Mouse (Mus musculus) stomach, embryonic 14.5 days (tissue): ENCODE data around the gene Dmac1. TPM values are rescaled to one million over a fixed set of nuclear protein-coding genes. Genes with fewer than 3 reads are reported as not detected.

Experiments used
- ATAC-seq: fragments of 200-750 bp; cut with Nextera tagmentation; 2 replicates; pipeline ENCODE4 v1.8.0; 2017; ENCODE audit warnings: low read depth, moderate TSS enrichment; ENCODE audit not compliant: insufficient number of reproducible peaks, insufficient read depth, low FRiP score
- H3K27ac ChIP-seq: fragments of 300-500 bp; sonication (generic); 2 replicates; pipeline ENCODE4 v1.5.1; 2014; ENCODE audit warnings: mild to moderate bottlenecking, low read length, moderate library complexity, mixed read lengths
- H3K27me3 ChIP-seq: fragments of 300-500 bp; sonication (generic); 2 replicates; pipeline ENCODE4 v1.6.1; 2014; ENCODE audit warnings: low read length, control low read depth, mixed read lengths; ENCODE audit not compliant: control insufficient read depth, insufficient read depth
- H3K36me3 ChIP-seq: fragments of 300-500 bp; sonication (generic); 2 replicates; pipeline ENCODE4 v1.6.1; 2014; ENCODE audit warnings: mild to moderate bottlenecking, control low read depth, low read length, moderate library complexity, mixed read lengths; ENCODE audit not compliant: control insufficient read depth, insufficient read depth
- H3K4me1 ChIP-seq: fragments of 300-500 bp; sonication (generic); 2 replicates; pipeline ENCODE4 v1.6.1; 2014; ENCODE audit warnings: low read length, control low read depth, mixed read lengths; ENCODE audit not compliant: control insufficient read depth, insufficient read depth
- H3K4me2 ChIP-seq: fragments of 300-500 bp; sonication (generic); replicated peaks from 2 replicates; pipeline ENCODE4 v1.6.1; 2014; ENCODE audit warnings: low read depth, low read length, control low read depth
- H3K4me3 ChIP-seq: fragments of 300-500 bp; sonication (generic); 2 replicates; pipeline ENCODE4 v1.5.1; 2014; ENCODE audit warnings: low read depth, low read length, control low read depth
- H3K9ac ChIP-seq: fragments of 300-500 bp; sonication (generic); replicated peaks from 2 replicates; pipeline ENCODE4 v1.6.1; 2014; ENCODE audit warnings: low read depth, mild to moderate bottlenecking, control low read depth, low read length, moderate library complexity, mixed read lengths
- H3K9me3 ChIP-seq: fragments of 300-500 bp; sonication (generic); 2 replicates; pipeline ENCODE4 v1.6.1; 2016; ENCODE audit warnings: low read depth, low read length, control low read depth; ENCODE audit not compliant: control insufficient read depth
- WGBS: fragments of 180-500 bp; shearing (Covaris S2); extraction: QIAGEN DNeasy Blood & Tissue Kit; methylation state at CpG from one replicate; pipeline ENCODE4 v1.1.7; 2014; 5-methylcytosine and 5-hydroxymethylcytosine counted together
- polyA plus RNA-seq: library from polyadenylated mRNA; unstranded; fragments of >200 nt; fragmentation: Nextera tagmentation; extraction: Ambion mirVana; gene quantifications from 2 replicates; pipeline ENCODE4 v1.2.1, GENCODE M21; 2014

Gene Dmac1
- polyA plus RNA-seq, 1 experiment from 2014 or later: 137 TPM

DNA sequence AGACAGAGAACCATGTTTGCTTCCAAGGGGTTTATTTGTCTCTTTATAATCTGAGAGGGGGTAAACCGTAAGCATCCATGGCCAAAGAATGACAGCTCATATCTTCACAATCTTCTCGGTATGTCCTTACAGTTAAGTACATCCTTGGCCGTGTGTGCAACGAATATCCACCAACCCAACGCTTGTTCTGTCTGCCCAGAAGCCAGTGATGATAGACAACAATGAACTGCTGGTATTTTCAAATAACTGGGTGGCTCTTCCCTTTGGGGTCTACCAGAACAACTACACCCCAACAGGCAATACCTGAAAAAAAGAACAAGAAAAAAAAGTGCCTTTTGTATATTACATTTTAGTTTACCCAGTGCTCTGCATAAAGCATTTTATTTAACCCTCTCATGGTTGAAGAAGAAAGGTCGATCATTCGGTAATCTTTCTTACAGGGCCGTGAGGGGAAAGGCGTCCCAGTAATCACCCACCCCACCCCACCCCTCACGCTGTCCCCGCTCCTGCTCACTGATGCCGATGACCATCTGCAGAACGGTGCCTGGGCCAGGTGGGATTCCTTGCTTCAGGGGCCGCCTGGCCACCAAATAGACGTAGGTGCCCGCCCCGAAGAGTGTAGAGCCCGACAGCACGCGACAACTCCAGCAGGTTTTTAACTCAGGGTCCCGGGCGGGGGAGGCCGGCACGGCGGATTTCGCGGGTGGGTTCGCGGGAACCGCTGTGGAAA is 473 bp downstream of the Dmac1 start:
- H3K4me3 ChIP-seq: peak overlapping the region; percentile 79
- peak overlapping the region; percentile 76 for H3K4me2 ChIP-seq
- no peaks in the 10 kb centered on the region for H3K27me3 ChIP-seq
- H3K27ac ChIP-seq: no peak overlapping the region
- no peaks in the 10 kb centered on the region for H3K4me1 ChIP-seq
- no peaks in the 10 kb centered on the region for H3K9me3 ChIP-seq
- H3K9ac ChIP-seq: peak overlapping the region; percentile 71
- peak; percentile 84 for ATAC-seq
- peaks cover 3% of the 10 kb centered on the region; the same call in 1 of the 2 replicates for H3K36me3 ChIP-seq
- WGBS: 8% methylated on average over 30 of the region's 30 CpGs

DNA sequence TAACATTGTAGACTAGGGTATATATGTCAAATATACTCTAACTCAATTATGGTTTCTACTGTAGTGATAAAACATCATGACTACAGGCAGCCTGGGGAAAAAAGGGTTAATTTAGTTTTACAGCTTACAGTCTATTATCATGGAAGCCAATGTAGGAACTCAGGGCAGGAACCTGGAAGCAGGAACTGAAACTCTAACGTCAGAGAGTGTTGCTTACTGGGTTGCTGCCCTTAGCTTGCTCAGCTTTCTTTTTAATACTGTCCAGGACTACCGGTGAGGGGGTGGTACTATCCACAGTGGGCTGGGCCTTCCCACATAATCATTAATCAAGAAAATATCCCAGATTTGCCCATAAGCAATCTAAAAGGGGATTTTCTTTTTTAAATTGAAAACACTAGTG is 2.4 kb downstream of the Dmac1 start:
- whole genome bisulfite sequencing: 85% methylated on average over 2 of the region's 2 CpGs
- Histone ChIP-seq H3K9me3 (no peaks in the 10 kb centered on the region), H3K4me2 (no peak overlapping the region), H3K9ac (no peak overlapping the region), H3K4me1 (no peaks in the 10 kb centered on the region), H3K36me3 (peaks cover 3% of the 10 kb centered on the region; the same call in 1 of the 2 replicates), H3K27ac (no peak overlapping the region), H3K27me3 (no peaks in the 10 kb centered on the region), H3K4me3 (no peak overlapping the region)
- no peak for ATAC-seq

- H3K4me1 ChIP-seq: no peaks in the 10 kb centered on the region
- no peak overlapping the region for H3K4me2 ChIP-seq
- no peak for ATAC-seq
- H3K27ac ChIP-seq: no peak overlapping the region
- no peak overlapping the region for H3K4me3 ChIP-seq
- H3K9ac ChIP-seq: no peak overlapping the region
- 74% methylated on average over 2 of the region's 2 CpGs for WGBS
- no peaks in the 10 kb centered on the region for H3K27me3 ChIP-seq
- no peaks in the 10 kb centered on the region for H3K9me3 ChIP-seq
- H3K36me3 ChIP-seq: no peaks in the 10 kb centered on the region
These were observed 10.2 kb downstream of the Dmac1 start for GRCm38 (mm10) chr4:75267866-75268265.

DNA sequence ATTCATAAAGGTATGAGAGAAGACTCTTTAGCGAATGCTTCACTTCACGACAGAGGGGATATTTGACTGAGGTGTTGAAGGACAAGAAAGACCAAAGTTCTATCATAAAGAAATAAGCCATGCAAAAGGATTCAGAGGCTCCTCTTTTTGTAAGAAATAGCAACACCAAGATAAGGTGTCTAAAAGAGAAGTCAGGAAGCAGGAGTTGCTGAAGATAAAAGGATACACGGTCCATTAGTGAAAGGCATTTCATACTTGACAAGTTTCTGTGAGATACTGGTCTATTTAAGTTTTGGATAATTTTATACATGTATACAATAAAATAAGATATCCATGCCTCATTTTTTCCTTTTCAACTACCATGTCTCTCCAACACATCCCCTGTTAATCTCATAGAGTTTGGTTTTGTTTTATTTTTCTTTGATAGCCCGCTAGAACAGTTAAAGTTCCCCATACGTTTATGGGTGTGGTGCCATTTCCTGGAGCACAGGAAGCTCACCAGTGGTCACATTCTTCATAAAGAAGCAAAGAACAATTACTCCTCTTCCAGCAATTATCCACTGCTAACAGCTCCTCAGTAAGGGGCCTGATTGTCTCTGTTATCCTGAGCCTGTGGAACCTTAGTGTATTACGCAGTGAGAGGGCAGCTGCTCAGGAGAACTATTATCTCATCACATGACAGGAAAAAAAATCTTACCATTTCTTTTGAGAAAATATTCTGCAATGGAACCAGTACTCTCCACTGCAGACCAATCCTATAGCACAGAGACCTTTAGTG is 11.1 kb downstream of the Dmac1 start:
- H3K27me3 ChIP-seq: no peaks in the 10 kb centered on the region
- no peaks in the 10 kb centered on the region for H3K9me3 ChIP-seq
- no peaks in the 10 kb centered on the region for H3K4me1 ChIP-seq
- WGBS: 77% methylated on average over 6 of the region's 6 CpGs
- no peak overlapping the region for H3K9ac ChIP-seq
- ATAC-seq: no peak
- no peaks in the 10 kb centered on the region for H3K36me3 ChIP-seq
- H3K4me2 ChIP-seq: no peak overlapping the region
- no peak overlapping the region for H3K27ac ChIP-seq
- no peak overlapping the region for H3K4me3 ChIP-seq

- no peak for ATAC-seq
- H3K9me3 ChIP-seq: no peaks in the 10 kb centered on the region
- no peak overlapping the region for H3K4me2 ChIP-seq
- WGBS: 90% methylated on average over 2 of the region's 2 CpGs
- no peak overlapping the region for H3K4me3 ChIP-seq
- no peaks in the 10 kb centered on the region for H3K27me3 ChIP-seq
- H3K4me1 ChIP-seq: no peaks in the 10 kb centered on the region
- H3K27ac ChIP-seq: no peak overlapping the region
- H3K36me3 ChIP-seq: no peaks in the 10 kb centered on the region
- H3K9ac ChIP-seq: no peak overlapping the region
These were observed 13.9 kb downstream of the Dmac1 start for GRCm38 (mm10) chr4:75264219-75264618.

GRCm38 (mm10) chr4:75263556-75264129 is 14.5 kb downstream of the Dmac1 start:
- Histone ChIP-seq H3K36me3 (no peaks in the 10 kb centered on the region), H3K4me2 (no peak overlapping the region), H3K27ac (no peak overlapping the region), H3K9me3 (no peaks in the 10 kb centered on the region), H3K9ac (no peak overlapping the region), H3K4me3 (no peak overlapping the region), H3K4me1 (no peaks in the 10 kb centered on the region), H3K27me3 (no peaks in the 10 kb centered on the region)
- ATAC-seq: no peak
- WGBS: 96% methylated on average over 3 of the region's 3 CpGs

- Histone ChIP-seq H3K4me2 (no peak overlapping the region), H3K9ac (no peak overlapping the region), H3K9me3 (no peaks in the 10 kb centered on the region), H3K4me3 (no peak overlapping the region), H3K27me3 (no peaks in the 10 kb centered on the region), H3K36me3 (no peaks in the 10 kb centered on the region), H3K27ac (no peak overlapping the region), H3K4me1 (no peaks in the 10 kb centered on the region)
- 40% methylated on average over 7 of the region's 7 CpGs for WGBS
- no peak for ATAC-seq
These were observed 15.7 kb downstream of the Dmac1 start for GRCm38 (mm10) chr4:75262423-75262822.

DNA sequence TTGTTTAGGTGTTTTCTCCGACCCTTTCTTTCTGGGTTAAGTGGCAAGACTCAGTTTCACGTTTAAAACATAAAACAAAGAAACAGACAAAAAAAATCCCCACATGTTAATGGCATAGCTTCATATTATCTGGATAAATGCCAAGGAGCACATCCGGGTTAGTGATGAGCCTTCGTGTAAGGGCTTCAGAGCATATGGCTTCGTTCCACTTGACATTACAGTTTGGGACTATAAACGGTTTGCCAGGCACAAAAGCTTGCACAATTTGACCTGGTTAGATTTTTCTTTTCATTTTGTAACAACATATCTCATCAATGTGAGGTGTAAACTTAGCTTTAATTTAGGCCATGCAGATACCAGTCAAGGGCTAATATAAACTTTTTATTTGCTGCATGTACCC is 17.9 kb downstream of the Dmac1 start:
- no peaks in the 10 kb centered on the region for H3K9me3 ChIP-seq
- H3K4me1 ChIP-seq: no peaks in the 10 kb centered on the region
- WGBS: 37% methylated on average over 6 of the region's 6 CpGs
- H3K4me2 ChIP-seq: no peak overlapping the region
- ATAC-seq: no peak
- H3K4me3 ChIP-seq: no peak overlapping the region
- no peaks in the 10 kb centered on the region for H3K27me3 ChIP-seq
- H3K9ac ChIP-seq: no peak overlapping the region
- no peaks in the 10 kb centered on the region for H3K36me3 ChIP-seq
- H3K27ac ChIP-seq: no peak overlapping the region
